Mouse (Mus musculus) mesoderm, embryonic 11.5 days (tissue): ENCODE data around the gene Gjd2.
A peak's percentile ranks its signal among the peaks of the same experiment; 100 is the strongest.

Experiments used
- DNase-seq: peaks from one replicate; pipeline ENCODE4 v3.0.0-alpha.2; 2012; ENCODE audit warnings: low read depth, low spot score

Gjd2 gene

DNA sequence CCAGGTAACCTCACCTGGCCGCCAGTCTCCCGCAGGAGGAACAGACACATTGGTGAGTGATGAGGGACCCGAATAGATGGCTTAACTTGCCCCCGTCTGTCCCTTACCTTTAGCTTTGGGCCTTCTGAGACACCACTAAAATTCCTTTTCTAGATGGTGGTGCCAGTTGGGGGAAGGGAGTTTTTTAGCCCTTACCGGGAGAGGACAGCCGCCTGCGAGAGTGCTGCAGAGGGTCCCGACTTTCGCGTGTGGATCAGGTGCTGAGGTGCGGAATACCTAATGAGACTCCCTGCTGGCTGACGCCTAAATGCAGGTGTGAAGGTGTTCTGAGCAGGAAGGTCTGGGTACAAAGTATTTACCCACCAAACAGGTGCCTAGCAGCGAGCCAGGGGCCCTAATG lies 427 bp upstream of the Gjd2 start:
- no peak for DNase-seq

DNA sequence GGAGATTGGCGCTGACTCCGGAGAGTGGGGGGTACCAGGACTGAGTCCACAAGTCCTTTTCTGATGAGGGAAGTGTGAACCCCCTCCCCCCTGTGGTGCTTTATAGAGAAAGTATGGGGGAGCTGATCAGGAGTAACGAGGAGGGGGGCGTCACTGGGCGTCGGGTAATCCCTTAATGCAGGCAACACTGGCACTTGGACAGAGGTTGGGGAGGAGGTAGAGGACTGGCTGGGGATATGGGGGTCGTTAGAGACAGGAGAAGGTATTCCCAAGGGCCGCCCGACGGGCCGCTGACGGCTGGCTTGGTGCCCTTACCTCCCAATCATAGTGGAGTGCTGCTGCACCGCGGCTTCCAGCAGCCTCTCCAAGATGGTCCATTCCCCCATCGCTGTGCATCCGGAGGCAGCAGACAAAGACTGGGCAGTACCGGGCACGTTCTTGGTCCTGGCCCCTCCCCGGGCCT lies 639 bp downstream of the Gjd2 start:
- no peak for DNase-seq

GRCm38 (mm10) chr2:114011838-114012237 lies 1.6 kb downstream of the Gjd2 start:
- DNase-seq, result peak; percentile 79

DNA sequence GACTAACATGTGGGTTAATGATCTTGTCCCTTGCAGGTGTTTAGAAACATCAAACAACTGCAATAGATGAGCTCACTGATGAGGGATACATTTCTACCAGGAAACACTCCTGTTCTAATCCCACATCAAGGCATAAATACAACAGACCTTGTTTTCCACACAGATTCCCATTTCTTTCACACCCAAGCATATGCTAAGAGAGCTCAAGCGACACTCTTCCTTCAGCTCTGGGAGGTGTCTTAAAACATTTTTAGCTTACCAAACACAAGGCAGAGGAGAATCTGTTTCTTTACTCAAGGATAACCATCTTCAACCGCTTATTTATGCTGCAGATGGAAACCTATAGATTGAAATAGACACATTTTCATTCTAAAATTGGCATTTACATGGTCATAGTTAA lies 5.1 kb downstream of the Gjd2 start:
- no peak for DNase-seq

DNA sequence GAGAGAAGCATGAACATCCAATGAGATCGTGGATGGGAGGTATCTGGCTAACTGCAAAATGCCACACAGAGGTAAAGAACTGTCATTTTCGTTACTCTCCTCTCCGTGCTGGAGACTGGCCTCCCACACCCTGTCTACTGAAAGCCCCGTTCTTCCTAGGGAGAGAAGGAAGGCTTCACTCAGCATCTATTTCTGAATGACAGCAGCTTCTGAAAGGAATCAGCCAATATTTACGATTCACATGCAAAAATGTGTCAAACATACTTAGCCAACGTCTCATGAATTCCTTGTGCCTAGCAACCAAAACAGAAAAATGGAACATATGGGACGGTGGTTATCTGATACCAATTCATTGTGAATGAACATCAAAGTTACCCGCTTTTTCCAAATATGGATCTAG lies 15.9 kb downstream of the Gjd2 start:
- no peak for DNase-seq

DNA sequence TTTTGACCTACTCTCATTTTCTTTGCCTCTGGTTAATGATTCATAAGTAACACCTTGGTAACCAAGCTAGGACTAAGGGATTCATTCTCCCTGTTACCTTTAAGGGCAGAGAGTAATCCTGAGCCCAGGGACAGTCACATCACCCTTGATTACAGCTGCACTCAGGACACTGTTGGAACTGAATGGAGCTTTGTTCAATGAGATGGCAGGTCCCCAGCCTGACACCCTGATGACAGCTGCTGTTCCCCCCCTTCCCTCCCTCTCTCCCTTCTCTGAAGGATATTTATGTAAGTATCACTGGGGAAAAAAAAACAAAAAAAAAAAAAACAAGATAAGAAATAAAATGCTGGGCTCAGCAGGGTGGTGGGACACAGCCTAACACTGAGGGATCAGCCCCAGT lies 16.5 kb downstream of the Gjd2 start:
- DNase-seq, result no peak

- no peak for DNase-seq
These were observed 28.5 kb downstream of the Gjd2 start for GRCm38 (mm10) chr2:113984890-113985289.

DNA sequence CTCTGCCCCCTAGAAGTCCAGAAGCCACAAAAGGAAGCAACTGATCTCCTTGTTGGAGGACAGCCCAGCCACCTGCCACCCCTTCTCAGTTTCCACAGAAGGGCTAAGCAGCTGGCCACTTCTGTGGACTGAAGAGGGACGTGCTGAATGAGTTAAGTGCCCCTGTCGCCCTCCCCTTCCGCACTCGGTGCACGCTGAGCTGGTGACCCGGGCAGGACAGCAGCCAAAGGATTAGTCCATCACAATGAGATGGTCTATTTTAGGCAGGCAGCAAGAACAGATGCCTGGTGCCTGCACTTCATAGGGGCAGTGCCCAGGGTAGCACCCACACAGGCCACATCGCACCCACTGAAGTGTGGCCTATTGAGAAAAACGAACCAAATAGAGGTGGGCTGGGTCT lies 32.8 kb downstream of the Gjd2 start:
- peak; percentile 17 for DNase-seq

GRCm38 (mm10) chr2:113978151-113978771 lies 35.2 kb downstream of the Gjd2 start:
- no peak for DNase-seq

- no peak for DNase-seq
These were observed 39.5 kb downstream of the Gjd2 start for GRCm38 (mm10) chr2:113973950-113974349.

- no peak for DNase-seq
These were observed 47.0 kb downstream of the Gjd2 start for GRCm38 (mm10) chr2:113966421-113966820.
